Mouse (Mus musculus) natural killer cell, adult 2 months (primary cell): ENCODE results near the gene Elovl7.

Experiments
- DNase-seq, 2 experiments: peaks; one replicate each; pipeline ENCODE4 v3.0.0; 2022; ENCODE audit warnings: low spot score in 2 of 2

Elovl7 gene

DNA sequence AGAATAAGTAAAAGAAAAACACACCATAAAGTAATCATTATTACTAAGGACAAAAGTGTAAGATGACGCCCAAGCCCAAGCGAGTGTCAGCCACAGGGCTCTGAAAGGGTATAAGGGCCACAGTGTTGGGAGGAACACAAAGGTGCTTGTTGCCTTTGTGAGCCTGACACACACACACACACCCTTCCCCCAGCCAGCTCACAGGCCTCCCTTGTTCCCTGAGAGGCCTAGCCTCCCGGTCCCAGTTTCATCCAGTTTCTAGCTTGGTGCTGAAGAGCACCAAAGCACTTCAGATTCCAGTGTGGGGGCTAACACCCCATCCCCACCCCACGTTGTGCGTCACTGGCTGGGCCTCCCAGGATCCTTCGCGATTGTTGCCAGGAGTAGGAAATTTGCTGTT is 87.2 kb downstream of the Elovl7 start:
- DNase-seq: no peak

DNA sequence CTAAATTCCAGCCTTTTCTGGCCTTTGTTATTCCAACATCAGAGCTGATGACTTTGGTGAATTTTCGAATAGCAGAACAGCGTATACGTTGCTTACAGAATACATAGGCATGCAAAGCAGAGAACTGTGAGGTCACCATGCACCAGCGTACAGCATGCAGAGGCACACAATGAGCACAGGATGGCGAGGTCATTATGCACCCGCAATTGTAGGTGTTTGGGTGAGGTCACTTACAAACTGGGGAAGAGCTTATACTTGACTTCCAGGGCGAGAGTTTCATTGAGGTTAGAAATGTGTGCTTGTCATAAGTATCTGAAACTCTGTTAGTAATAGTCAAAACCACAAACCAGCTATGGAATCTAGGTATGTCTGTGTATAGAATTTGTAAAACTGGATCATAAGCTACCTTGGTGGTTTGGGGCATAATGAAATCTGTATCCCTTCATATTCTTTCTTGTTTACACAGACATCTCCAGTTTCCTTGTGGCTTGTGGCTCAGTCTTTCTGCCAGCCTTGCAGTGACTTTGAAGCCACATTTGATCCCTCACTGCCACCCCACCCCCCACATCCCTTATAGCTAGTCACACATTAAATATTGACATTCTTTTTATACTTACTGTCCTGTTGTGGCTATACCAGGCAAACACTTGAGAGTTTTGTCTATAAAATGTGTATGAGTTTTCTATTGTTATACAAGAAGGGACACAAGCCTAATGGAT is 88.9 kb downstream of the Elovl7 start:
- DNase-seq: peak; percentile 53 to 73

DNA sequence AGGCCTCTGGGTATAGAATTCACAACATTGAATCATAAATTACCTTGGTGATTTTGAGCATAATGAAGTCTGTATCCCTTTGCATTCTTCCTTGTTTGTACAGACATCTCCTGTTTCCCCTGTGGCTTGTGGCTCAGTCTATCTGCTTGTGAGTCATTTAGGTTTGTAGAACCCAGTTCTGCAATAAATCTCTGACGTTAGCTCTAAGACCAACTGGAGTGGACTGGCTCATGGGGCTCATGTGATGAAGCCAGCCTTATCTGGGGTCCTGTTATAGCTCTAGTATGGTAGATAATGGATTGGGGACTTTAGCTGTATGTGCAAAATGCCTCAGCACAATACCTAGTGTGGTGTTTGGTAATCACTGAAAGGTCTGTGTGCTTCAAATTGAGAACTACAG is 89.6 kb downstream of the Elovl7 start:
- peak in 1 of 2 experiments; percentile 28 for DNase-seq

- DNase-seq: no peak
Measured at GRCm38 (mm10) chr13:108304680-108305079, 90.5 kb downstream of the Elovl7 start.

- peak; percentile 94 to 96 for DNase-seq
Measured at GRCm38 (mm10) chr13:108315702-108316486, 101.7 kb downstream of the Elovl7 start, which contains the start of gene Depdc1b. Depdc1b (plus strand) TSS chr13:108316332.

- DNase-seq: peak in 1 of 2 experiments; percentile 9
Measured at GRCm38 (mm10) chr13:108316487-108316903, 102.3 kb downstream of the Elovl7 start.

DNA sequence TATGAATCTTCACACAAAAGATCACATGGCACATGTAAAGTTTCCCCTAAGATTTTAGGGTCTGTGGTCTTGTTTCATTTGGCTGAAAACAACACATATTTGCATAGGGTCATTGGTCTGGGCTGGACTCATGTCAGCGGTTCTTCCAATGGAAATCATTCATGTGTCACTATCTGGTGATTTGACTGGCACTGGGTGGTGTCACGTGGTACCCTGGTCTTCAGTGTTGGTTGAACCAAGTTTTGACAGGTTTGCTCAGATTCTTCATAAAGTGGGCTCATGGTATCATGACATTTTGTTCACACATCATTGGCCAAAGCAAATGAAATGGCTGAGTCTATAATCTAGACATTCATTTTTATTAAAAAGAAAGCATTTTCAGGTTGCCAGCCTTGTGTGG is 103.2 kb downstream of the Elovl7 start:
- no peak for DNase-seq

GRCm38 (mm10) chr13:108319028-108319427 is 104.8 kb downstream of the Elovl7 start:
- no peak for DNase-seq

DNA sequence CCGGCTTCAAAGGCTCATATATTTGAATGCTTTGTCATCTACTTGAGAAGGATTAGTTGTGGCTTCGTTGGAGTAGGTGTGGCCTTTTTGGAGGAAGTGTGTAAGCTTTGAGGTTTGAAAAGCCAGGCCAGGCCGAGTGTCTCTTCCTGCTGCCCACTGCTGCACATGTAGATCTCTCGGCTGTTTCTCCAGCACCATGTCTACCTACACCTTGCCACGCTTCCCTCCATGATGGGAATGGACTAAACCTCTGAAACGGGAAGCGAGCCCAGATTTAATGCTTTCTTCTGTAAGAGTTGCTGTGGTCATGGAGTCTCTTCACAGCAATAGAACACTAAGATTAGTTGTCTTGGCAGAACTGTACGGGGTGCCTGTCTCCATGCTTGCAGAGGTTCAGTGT is 106.0 kb downstream of the Elovl7 start:
- DNase-seq: no peak

DNA sequence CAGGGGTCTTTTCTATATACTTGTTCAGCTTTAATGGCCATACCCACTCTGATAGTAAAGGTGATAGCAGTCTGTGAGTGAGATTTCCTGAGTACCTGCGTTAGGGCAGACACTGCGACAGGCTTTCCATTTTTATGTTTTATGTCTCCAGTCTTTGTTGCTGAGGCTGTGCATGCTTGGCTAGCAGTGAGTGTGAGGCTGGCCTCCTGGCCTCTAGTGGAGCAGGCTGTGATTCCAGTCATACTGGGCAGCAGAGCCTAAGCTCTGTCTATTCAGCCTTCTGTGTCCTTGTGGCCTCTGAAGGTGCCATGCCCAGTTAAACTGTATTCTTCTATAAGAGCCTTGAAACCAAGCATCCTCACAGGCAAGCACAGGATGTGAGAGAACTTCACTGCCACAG is 108.3 kb downstream of the Elovl7 start:
- no peak for DNase-seq

- no peak for DNase-seq
Measured at GRCm38 (mm10) chr13:108323317-108323716, 109.1 kb downstream of the Elovl7 start.

- DNase-seq: no peak
Measured at GRCm38 (mm10) chr13:108323866-108324829, 109.9 kb downstream of the Elovl7 start.

DNA sequence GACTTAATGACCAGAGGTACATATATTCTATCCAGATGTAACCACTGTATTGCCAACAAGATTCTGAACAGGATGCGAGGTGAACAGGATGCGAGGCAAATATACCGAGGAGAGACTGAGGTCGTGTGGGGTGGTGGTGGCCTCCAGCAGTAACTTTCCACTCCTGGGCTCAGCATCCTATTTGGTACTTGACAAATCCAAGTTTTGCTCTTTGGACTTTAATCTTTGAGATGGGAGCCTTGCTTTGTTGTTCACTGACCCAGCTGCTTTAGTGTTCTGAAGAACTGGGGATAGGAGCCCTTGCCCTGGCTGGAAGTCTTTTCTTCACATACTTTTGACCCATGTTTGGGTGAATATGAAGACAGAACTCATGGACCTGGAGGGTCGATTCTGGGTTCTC is 111.7 kb downstream of the Elovl7 start:
- no peak for DNase-seq

GRCm38 (mm10) chr13:108326351-108326750 is 112.1 kb downstream of the Elovl7 start:
- no peak for DNase-seq

- DNase-seq: no peak
Measured at GRCm38 (mm10) chr13:108327047-108327446, 112.8 kb downstream of the Elovl7 start.

DNA sequence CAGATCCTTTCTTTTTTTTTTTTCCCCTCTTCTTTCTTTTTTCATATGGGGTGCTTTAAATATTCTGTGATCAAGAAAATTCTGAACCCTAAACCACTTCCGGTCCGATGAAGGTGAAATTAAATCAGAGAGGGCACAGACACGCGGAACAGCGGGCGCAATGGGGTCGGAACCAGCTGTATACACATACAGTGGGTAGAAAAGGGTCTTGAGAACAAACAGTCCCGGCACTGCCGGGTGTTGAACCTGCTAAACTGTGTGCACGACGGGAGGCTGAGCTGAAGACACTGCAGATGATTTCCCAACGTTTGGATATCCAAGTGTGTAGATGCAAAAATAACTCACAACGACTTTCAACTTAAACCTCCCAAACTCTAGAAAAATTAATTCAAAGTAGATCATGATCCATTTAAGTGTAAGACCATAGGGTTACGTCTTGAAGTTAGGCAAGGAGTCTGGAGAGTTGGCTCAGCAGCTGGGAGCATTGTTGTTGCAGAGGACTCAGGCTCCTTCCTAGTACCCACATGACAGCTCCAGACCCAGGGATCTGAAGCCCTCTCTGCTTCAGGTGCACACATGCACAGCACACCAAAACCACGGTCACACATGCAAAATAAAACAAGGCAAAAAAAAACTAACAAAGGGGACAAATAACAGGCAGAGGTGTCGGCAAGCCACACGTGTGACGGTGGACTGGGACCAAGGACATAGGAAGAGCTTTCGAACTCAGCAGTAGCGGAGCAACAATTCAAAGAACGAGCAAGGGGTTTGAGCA is 114.4 kb downstream of the Elovl7 start:
- no peak for DNase-seq

DNA sequence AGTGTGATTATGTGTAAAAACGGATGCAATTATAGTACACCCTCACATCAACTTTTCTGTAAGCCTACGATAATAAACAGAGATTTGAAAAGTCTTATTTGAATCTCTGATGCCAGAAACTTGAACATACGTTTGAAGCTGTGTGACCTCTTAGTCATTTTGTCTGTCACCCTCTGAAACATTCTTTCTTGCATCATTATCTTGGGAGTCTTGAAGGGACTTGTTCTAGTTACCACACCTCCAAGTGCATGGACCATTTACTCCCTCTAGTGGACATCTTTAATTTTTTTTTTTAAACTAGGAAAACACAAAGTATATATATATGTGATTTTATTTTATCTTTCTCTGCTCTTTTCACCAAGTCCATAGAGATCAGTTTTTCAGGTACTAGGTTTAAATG is 115.5 kb downstream of the Elovl7 start:
- no peak for DNase-seq
